Mouse (Mus musculus) CD4-positive, CD25-positive, alpha-beta regulatory T cell, adult 2 months (primary cell): Measurements from ENCODE around the gene Tmem115.

ENCODE experiments used
- DNase-seq: peaks from one replicate; pipeline ENCODE4 v3.0.0-alpha.2; 2012; ENCODE audit warnings: low read depth, low spot score

Tmem115 gene

GRCm38 (mm10) chr9:107521711-107522399, 11.9 kb upstream of the Tmem115 start:
- peak; percentile 58 for DNase-seq

GRCm38 (mm10) chr9:107522400-107522711, 11.4 kb upstream of the Tmem115 start:
- DNase-seq: no peak

- DNase-seq: peak; percentile 85
Measured at GRCm38 (mm10) chr9:107526198-107527026, 7.3 kb upstream of the Tmem115 start.

GRCm38 (mm10) chr9:107534408-107535202, 860 bp downstream of the Tmem115 start:
- no peak for DNase-seq

- no peak for DNase-seq
Measured at GRCm38 (mm10) chr9:107538231-107538630, 4.5 kb downstream of the Tmem115 start.

- DNase-seq: no peak
Measured at GRCm38 (mm10) chr9:107538711-107539110, 5.0 kb downstream of the Tmem115 start.

- DNase-seq: no peak
Measured at GRCm38 (mm10) chr9:107539940-107540339, 6.2 kb downstream of the Tmem115 start.

GRCm38 (mm10) chr9:107540420-107540819, 6.7 kb downstream of the Tmem115 start:
- DNase-seq: no peak

GRCm38 (mm10) chr9:107541005-107541404, 7.3 kb downstream of the Tmem115 start:
- no peak for DNase-seq

GRCm38 (mm10) chr9:107541474-107542351, 8.0 kb downstream of the Tmem115 start, which contains the start of the genes Cyb561d2 and Nprl2:
TSS of gene Cyb561d2 (minus strand) at chr9:107542193.
TSS of gene Nprl2 (plus strand) at chr9:107542226.
- DNase-seq: peak; percentile 97

- DNase-seq: no peak
Measured at GRCm38 (mm10) chr9:107542352-107542686, 8.6 kb downstream of the Tmem115 start.

GRCm38 (mm10) chr9:107542721-107543120, 9.0 kb downstream of the Tmem115 start:
- no peak for DNase-seq

GRCm38 (mm10) chr9:107543299-107543698, 9.6 kb downstream of the Tmem115 start:
- no peak for DNase-seq

- no peak for DNase-seq
Measured at GRCm38 (mm10) chr9:107544196-107544700, 10.5 kb downstream of the Tmem115 start.

GRCm38 (mm10) chr9:107544729-107545128, 11.0 kb downstream of the Tmem115 start:
- DNase-seq: no peak

- DNase-seq: no peak
Measured at GRCm38 (mm10) chr9:107545199-107545598, 11.5 kb downstream of the Tmem115 start.

GRCm38 (mm10) chr9:107545602-107546001, 11.9 kb downstream of the Tmem115 start:
- peak; percentile 85 for DNase-seq

- peak; percentile 93 for DNase-seq
Measured at GRCm38 (mm10) chr9:107547026-107547425, 13.3 kb downstream of the Tmem115 start, which contains the start of gene Zmynd10. TSS of gene Zmynd10 (plus strand) at chr9:107547298.

GRCm38 (mm10) chr9:107547957-107548356, 14.2 kb downstream of the Tmem115 start:
- DNase-seq: no peak

- no peak for DNase-seq
Measured at GRCm38 (mm10) chr9:107548820-107549219, 15.1 kb downstream of the Tmem115 start.
